Mouse (Mus musculus): Measurements from ENCODE around the gene Morc4. TPM values are rescaled to one million over a fixed set of nuclear protein-coding genes. Genes with fewer than 3 reads are reported as not detected.

The Morc4 gene
- total RNA-seq (2022) = 1 to 10 TPM; 3.0 to 6.5 (median 4.2) TPM

GRCm38 (mm10) chrX:139870938-139871791 lies at the start of gene Morc4:
Morc4 (minus strand) TSS chrX:139871677.
- peak; percentile 7 to 25 for DNase-seq (ENCODE audit: low spot score in 2 of 2)

GRCm38 (mm10) chrX:139920572-139920971 lies 49.1 kb upstream of the Morc4 start:
- DNase-seq (ENCODE audit: low spot score in 2 of 2) = no peak

GRCm38 (mm10) chrX:139891387-139891786 lies 19.9 kb upstream of the Morc4 start:
- DNase-seq (ENCODE audit: low spot score in 2 of 2) = no peak

- DNase-seq (ENCODE audit: low spot score in 2 of 2) = no peak
Observed at GRCm38 (mm10) chrX:139883221-139883620, 11.7 kb upstream of the Morc4 start.

GRCm38 (mm10) chrX:139877936-139878335 lies 6.5 kb upstream of the Morc4 start:
- DNase-seq (ENCODE audit: low spot score in 2 of 2) = no peak

GRCm38 (mm10) chrX:139877105-139877504 lies 5.6 kb upstream of the Morc4 start:
- DNase-seq (ENCODE audit: low spot score in 2 of 2) = no peak

GRCm38 (mm10) chrX:139870300-139870711 lies 1.2 kb downstream of the Morc4 start:
- no peak for DNase-seq (ENCODE audit: low spot score in 2 of 2)

- no peak for DNase-seq (ENCODE audit: low spot score in 2 of 2)
Observed at GRCm38 (mm10) chrX:139859402-139859801, 12.1 kb downstream of the Morc4 start.

GRCm38 (mm10) chrX:139854795-139855194 lies 16.7 kb downstream of the Morc4 start:
- DNase-seq (ENCODE audit: low spot score in 2 of 2) = no peak

- DNase-seq (ENCODE audit: low spot score in 2 of 2) = no peak
Observed at GRCm38 (mm10) chrX:139841091-139841490, 30.4 kb downstream of the Morc4 start.

- DNase-seq (ENCODE audit: low spot score in 2 of 2) = no peak
Observed at GRCm38 (mm10) chrX:139839057-139839456, 32.4 kb downstream of the Morc4 start.

GRCm38 (mm10) chrX:139832464-139832863 lies 39.0 kb downstream of the Morc4 start:
- peak in 1 of 2 experiments; percentile 7 for DNase-seq (ENCODE audit: low spot score in 2 of 2)

GRCm38 (mm10) chrX:139828363-139829092 lies 42.9 kb downstream of the Morc4 start:
- no peak for DNase-seq (ENCODE audit: low spot score in 2 of 2)

GRCm38 (mm10) chrX:139826926-139827325 lies 44.6 kb downstream of the Morc4 start:
- DNase-seq (ENCODE audit: low spot score in 2 of 2) = no peak

- DNase-seq (ENCODE audit: low spot score in 2 of 2) = no peak
Observed at GRCm38 (mm10) chrX:139825402-139825801, 46.1 kb downstream of the Morc4 start.

- DNase-seq (ENCODE audit: low spot score in 2 of 2) = no peak
Observed at GRCm38 (mm10) chrX:139815201-139815600, 56.3 kb downstream of the Morc4 start.

GRCm38 (mm10) chrX:139814018-139814635 lies 57.4 kb downstream of the Morc4 start:
- DNase-seq (ENCODE audit: low spot score in 2 of 2) = no peak

GRCm38 (mm10) chrX:139813299-139814002 lies 58.0 kb downstream of the Morc4 start:
- DNase-seq (ENCODE audit: low spot score in 2 of 2) = no peak

GRCm38 (mm10) chrX:139812636-139813298 lies 58.7 kb downstream of the Morc4 start:
- no peak for DNase-seq (ENCODE audit: low spot score in 2 of 2)

- no peak for DNase-seq (ENCODE audit: low spot score in 2 of 2)
Observed at GRCm38 (mm10) chrX:139808501-139808900, 63.0 kb downstream of the Morc4 start.

- DNase-seq (ENCODE audit: low spot score in 2 of 2) = no peak
Observed at GRCm38 (mm10) chrX:139808085-139808484, 63.4 kb downstream of the Morc4 start.
